Mouse (Mus musculus): ENCODE data around the gene Trim3. TPM values are rescaled to one million over a fixed set of nuclear protein-coding genes. Genes with fewer than 3 reads are reported as not detected.

Trim3 gene
- polyA plus RNA-seq, 1 experiment from 2014 or later = 27.9 TPM

GRCm38 (mm10) chr7:105608467-105608866 is 24.9 kb downstream of the Trim3 start:
- H3K9me3 ChIP-seq (replicated peaks) = peaks cover 7% of the 10 kb centered on the region; the same call in 1 of the 2 replicates
- WGBS = 82% methylated on average over 3 of the region's 3 CpGs
- H3K36me3 ChIP-seq = peaks cover 40% of the 10 kb centered on the region
- no peak overlapping the region for H3K4me2 ChIP-seq
- H3K27me3 ChIP-seq (replicated peaks) = no peaks in the 10 kb centered on the region
- H3K4me3 ChIP-seq = no peak overlapping the region
- H3K4me1 ChIP-seq (replicated peaks) = no peaks in the 10 kb centered on the region
- H3K9ac ChIP-seq = no peak overlapping the region
- H3K27ac ChIP-seq (ENCODE audit: poor library complexity, severe bottlenecking) = no peak overlapping the region
- ATAC-seq (ENCODE audit: insufficient number of reproducible peaks, low FRiP score) = no peak

GRCm38 (mm10) chr7:105602860-105603623 is 30.3 kb downstream of the Trim3 start:
- 42% methylated on average over 9 of the region's 9 CpGs for WGBS
- Histone ChIP-seq H3K36me3 (no peaks in the 10 kb centered on the region), H3K9ac (no peak overlapping the region), H3K27ac (ENCODE audit: poor library complexity, severe bottlenecking) (no peak overlapping the region), H3K4me2 (no peak overlapping the region), H3K4me3 (no peak overlapping the region), H3K27me3 (replicated peaks) (no peaks in the 10 kb centered on the region), H3K9me3 (replicated peaks) (peaks cover 7% of the 10 kb centered on the region; the same call in 1 of the 2 replicates), H3K4me1 (replicated peaks) (no peaks in the 10 kb centered on the region)
- peak; percentile 63; the same call in 1 of the 2 replicates for ATAC-seq (ENCODE audit: insufficient number of reproducible peaks, low FRiP score)

- Histone ChIP-seq H3K9ac (no peak overlapping the region), H3K9me3 (replicated peaks) (no peaks in the 10 kb centered on the region), H3K36me3 (no peaks in the 10 kb centered on the region), H3K27ac (ENCODE audit: poor library complexity, severe bottlenecking) (no peak overlapping the region), H3K4me1 (replicated peaks) (peaks cover 9% of the 10 kb centered on the region; the same call in 1 of the 2 replicates), H3K4me3 (no peak overlapping the region), H3K27me3 (replicated peaks) (no peaks in the 10 kb centered on the region), H3K4me2 (no peak overlapping the region)
- ATAC-seq (ENCODE audit: insufficient number of reproducible peaks, low FRiP score) = no peak
- WGBS = 23% methylated on average over 7 of the region's 7 CpGs
These were observed 43.3 kb downstream of the Trim3 start for GRCm38 (mm10) chr7:105590097-105590496.

- Histone ChIP-seq H3K9me3 (replicated peaks) (no peaks in the 10 kb centered on the region), H3K4me2 (no peak overlapping the region), H3K9ac (no peak overlapping the region), H3K36me3 (no peaks in the 10 kb centered on the region), H3K4me1 (replicated peaks) (peaks cover 9% of the 10 kb centered on the region; the same call in 1 of the 2 replicates), H3K27me3 (replicated peaks) (no peaks in the 10 kb centered on the region), H3K27ac (ENCODE audit: poor library complexity, severe bottlenecking) (no peak overlapping the region), H3K4me3 (no peak overlapping the region)
- no peak for ATAC-seq (ENCODE audit: insufficient number of reproducible peaks, low FRiP score)
- 57% methylated on average over 9 of the region's 9 CpGs for WGBS
These were observed 45.0 kb downstream of the Trim3 start for GRCm38 (mm10) chr7:105588325-105588912.

- no peaks in the 10 kb centered on the region for H3K27me3 ChIP-seq (replicated peaks)
- H3K9ac ChIP-seq = 0 out of 2 replicates have a peak overlapping the region, but pooled peaks have one; percentile 7
- WGBS = 80% methylated on average over 2 of the region's 2 CpGs
- peak overlapping the region; percentile 84 for H3K4me2 ChIP-seq
- H3K36me3 ChIP-seq = no peaks in the 10 kb centered on the region
- H3K4me1 ChIP-seq (replicated peaks) = peaks cover 10% of the 10 kb centered on the region
- H3K9me3 ChIP-seq (replicated peaks) = no peaks in the 10 kb centered on the region
- H3K4me3 ChIP-seq = peak overlapping the region; percentile 87
- peak overlapping the region; percentile 66 for H3K27ac ChIP-seq (ENCODE audit: poor library complexity, severe bottlenecking)
- ATAC-seq (ENCODE audit: insufficient number of reproducible peaks, low FRiP score) = no peak
These were observed 51.4 kb downstream of the Trim3 start for GRCm38 (mm10) chr7:105581959-105582358.

- under 1% methylated on average over 31 of the region's 54 CpGs for WGBS
- peak; percentile 95 for ATAC-seq (ENCODE audit: insufficient number of reproducible peaks, low FRiP score)
- peak within 1 kb of the TSS; percentile 79 for H3K9ac ChIP-seq
- H3K27ac ChIP-seq (ENCODE audit: poor library complexity, severe bottlenecking) = peak within 1 kb of the TSS; percentile 66
- peak within 1 kb of the TSS; percentile 84 for H3K4me2 ChIP-seq
- H3K27me3 ChIP-seq (replicated peaks) = no peaks in the 10 kb centered on the region
- no peaks in the 10 kb centered on the region for H3K9me3 ChIP-seq (replicated peaks)
- peak within 1 kb of the TSS; percentile 87 for H3K4me3 ChIP-seq
- peaks cover 10% of the 10 kb centered on the region for H3K4me1 ChIP-seq (replicated peaks)
- no peaks in the 10 kb centered on the region for H3K36me3 ChIP-seq
These were observed 52.2 kb downstream of the Trim3 start, which contains the start of gene Apbb1 for GRCm38 (mm10) chr7:105581094-105581703. Gene Apbb1, minus strand, starts transcription at chr7:105581653.

- Histone ChIP-seq H3K4me1 (replicated peaks) (peaks cover 10% of the 10 kb centered on the region), H3K9me3 (replicated peaks) (no peaks in the 10 kb centered on the region), H3K9ac (peak overlapping the region; percentile 79), H3K27ac (ENCODE audit: poor library complexity, severe bottlenecking) (peak overlapping the region; percentile 66), H3K27me3 (replicated peaks) (no peaks in the 10 kb centered on the region), H3K4me2 (peak overlapping the region; percentile 84), H3K36me3 (no peaks in the 10 kb centered on the region), H3K4me3 (peak overlapping the region; percentile 87)
- 2% methylated on average over 18 of the region's 22 CpGs for WGBS
- peak; percentile 47 for ATAC-seq (ENCODE audit: insufficient number of reproducible peaks, low FRiP score)
These were observed 52.7 kb downstream of the Trim3 start for GRCm38 (mm10) chr7:105580627-105581089.

- 76% methylated on average over 2 of the region's 2 CpGs for WGBS
- Histone ChIP-seq H3K36me3 (peaks cover 8% of the 10 kb centered on the region), H3K9ac (no peak overlapping the region), H3K4me3 (no peak overlapping the region), H3K27ac (ENCODE audit: poor library complexity, severe bottlenecking) (no peak overlapping the region), H3K4me2 (no peak overlapping the region), H3K9me3 (replicated peaks) (no peaks in the 10 kb centered on the region), H3K27me3 (replicated peaks) (no peaks in the 10 kb centered on the region), H3K4me1 (replicated peaks) (peaks cover 10% of the 10 kb centered on the region)
- ATAC-seq (ENCODE audit: insufficient number of reproducible peaks, low FRiP score) = no peak
These were observed 54.9 kb downstream of the Trim3 start for GRCm38 (mm10) chr7:105578481-105578880.

- no peaks in the 10 kb centered on the region for H3K27me3 ChIP-seq (replicated peaks)
- no peak for ATAC-seq (ENCODE audit: insufficient number of reproducible peaks, low FRiP score)
- 80% methylated on average over 6 of the region's 6 CpGs for WGBS
- H3K4me3 ChIP-seq = no peak overlapping the region
- H3K36me3 ChIP-seq = peaks cover 18% of the 10 kb centered on the region
- no peak overlapping the region for H3K9ac ChIP-seq
- H3K9me3 ChIP-seq (replicated peaks) = no peaks in the 10 kb centered on the region
- peaks cover 10% of the 10 kb centered on the region for H3K4me1 ChIP-seq (replicated peaks)
- no peak overlapping the region for H3K4me2 ChIP-seq
- H3K27ac ChIP-seq (ENCODE audit: poor library complexity, severe bottlenecking) = no peak overlapping the region
These were observed 55.9 kb downstream of the Trim3 start for GRCm38 (mm10) chr7:105577377-105577871.

GRCm38 (mm10) chr7:105576166-105576748 is 57.1 kb downstream of the Trim3 start:
- WGBS = 48% methylated on average over 3 of the region's 3 CpGs
- H3K36me3 ChIP-seq = peaks cover 19% of the 10 kb centered on the region
- H3K4me3 ChIP-seq = no peak overlapping the region

More at GRCm38 (mm10) chr7:105576166-105576748, 57.1 kb downstream of the Trim3 start:
- no peaks in the 10 kb centered on the region for H3K9me3 ChIP-seq (replicated peaks)
- no peak overlapping the region for H3K27ac ChIP-seq (ENCODE audit: poor library complexity, severe bottlenecking)
- ATAC-seq (ENCODE audit: insufficient number of reproducible peaks, low FRiP score) = no peak
- no peaks in the 10 kb centered on the region for H3K27me3 ChIP-seq (replicated peaks)
- H3K9ac ChIP-seq = no peak overlapping the region
- H3K4me2 ChIP-seq = no peak overlapping the region
- peaks cover 6% of the 10 kb centered on the region for H3K4me1 ChIP-seq (replicated peaks)

Data from heart, embryonic 12.5 days (tissue).